Mouse (Mus musculus) heart, adult 18-20 months (tissue): ENCODE data around the gene Spry2. TPM values are rescaled to one million over a fixed set of nuclear protein-coding genes. Genes with fewer than 3 reads are reported as not detected.

Source experiments
- DNase-seq, 2 experiments: peaks; one replicate each; pipeline ENCODE4 v3.0.0; 2021 to 2022; ENCODE audit warnings: mixed read lengths in 1 of 2
- total RNA-seq, 2 experiments: library from RNA; stranded (reverse); gene quantifications; 2 replicates each; pipeline ENCODE4 v1.2.3; 2021

The Spry2 gene
- total RNA-seq, 2 experiments from 2014 or later = 17.5 to 21.0 TPM

- DNase-seq = peak; percentile 17 to 68
Observed at GRCm38 (mm10) chr14:105892941-105893622, 3.5 kb downstream of the Spry2 start.

GRCm38 (mm10) chr14:105890516-105891231 is 5.9 kb downstream of the Spry2 start:
- peak; percentile 34 to 36 for DNase-seq

DNA sequence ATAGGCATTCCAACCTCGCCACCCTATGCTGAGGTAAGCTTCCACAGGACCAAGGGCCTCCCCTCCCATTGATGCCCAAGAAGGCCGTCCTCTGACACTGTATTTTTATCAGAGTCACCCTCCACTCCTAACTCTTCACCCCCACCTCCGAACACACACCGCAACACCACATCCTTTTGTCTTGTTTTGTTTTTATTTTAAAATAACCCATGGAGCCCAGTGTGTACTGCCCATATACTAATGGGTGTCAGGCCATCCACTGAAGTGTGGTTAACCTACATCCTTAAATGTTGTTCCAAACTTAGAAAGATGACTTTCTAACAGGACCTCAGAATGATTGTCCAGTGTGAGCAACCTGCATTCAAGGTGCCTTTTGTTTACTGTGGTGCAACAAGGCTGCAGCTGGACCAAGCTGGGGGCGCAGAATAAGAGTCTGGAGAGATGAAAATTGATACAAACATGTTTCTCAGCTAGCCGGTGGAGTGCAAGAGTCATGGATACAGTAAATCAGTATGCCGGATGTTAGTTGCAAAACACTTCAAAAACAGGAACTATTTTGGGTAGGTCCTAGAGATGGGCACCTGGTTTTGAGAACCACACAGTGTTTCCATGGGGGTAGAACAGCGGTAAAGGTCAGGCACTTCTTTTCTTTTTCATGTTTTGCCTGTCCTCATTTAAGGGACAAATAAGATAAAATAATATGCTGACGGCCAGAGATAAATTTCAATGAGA is 9.8 kb downstream of the Spry2 start:
- no peak for DNase-seq

DNA sequence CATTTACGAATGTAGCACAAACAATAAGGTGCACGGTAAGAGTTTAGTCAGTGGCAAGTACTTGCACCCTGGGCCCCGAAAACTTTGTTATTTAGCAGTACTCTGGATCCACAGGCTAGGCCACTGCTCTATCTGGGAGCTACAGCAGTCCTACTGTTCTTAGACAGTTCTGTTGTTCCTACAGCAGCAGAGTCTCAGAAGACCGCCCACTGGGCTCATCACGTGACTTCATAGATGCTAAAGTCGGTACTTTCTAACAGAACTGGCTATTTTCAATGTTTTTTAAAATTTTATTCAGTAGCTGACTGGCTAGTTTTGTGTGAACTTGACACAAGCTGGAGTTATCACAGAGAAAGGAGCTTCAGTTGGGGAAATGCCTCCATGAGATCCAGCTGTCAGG is 11.4 kb downstream of the Spry2 start:
- DNase-seq = no peak

DNA sequence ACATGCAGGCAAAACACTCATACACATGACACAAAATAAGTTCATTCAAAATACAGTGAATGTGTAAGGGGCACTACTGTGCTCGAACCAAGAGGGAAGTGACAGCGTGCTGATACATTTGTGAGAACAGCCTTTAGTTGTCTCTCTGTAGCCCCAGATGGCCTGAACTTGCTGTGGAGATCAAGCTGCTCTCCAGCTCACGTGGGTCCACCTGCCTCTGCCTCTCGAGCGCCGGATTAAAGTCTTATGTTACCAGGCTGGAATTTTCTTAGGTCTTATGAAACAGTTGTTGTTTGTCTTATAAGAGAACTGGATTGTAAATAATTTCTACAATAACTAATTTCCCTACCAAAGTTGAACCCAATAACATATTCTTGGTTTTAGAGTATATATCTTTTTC is 13.4 kb downstream of the Spry2 start:
- no peak for DNase-seq

DNA sequence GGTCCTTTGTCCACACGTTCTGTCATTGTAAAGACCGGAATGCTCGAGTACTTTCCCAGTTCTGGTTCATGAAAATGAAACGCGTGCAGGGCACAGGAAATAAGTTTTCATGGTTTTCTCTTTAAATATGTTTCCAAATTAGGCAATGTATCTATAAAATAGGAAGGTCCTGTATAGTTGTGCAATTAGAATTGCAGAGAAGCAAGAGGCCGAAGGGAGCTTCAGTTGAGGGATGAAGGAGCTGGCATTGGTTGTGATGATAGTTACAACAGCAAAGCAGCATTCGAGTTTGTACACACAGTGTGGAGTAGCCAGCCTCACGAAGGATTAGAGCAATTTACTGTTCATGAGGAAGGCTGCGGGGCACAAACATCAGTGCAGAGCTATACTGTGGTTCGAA is 18.3 kb downstream of the Spry2 start:
- no peak for DNase-seq

DNA sequence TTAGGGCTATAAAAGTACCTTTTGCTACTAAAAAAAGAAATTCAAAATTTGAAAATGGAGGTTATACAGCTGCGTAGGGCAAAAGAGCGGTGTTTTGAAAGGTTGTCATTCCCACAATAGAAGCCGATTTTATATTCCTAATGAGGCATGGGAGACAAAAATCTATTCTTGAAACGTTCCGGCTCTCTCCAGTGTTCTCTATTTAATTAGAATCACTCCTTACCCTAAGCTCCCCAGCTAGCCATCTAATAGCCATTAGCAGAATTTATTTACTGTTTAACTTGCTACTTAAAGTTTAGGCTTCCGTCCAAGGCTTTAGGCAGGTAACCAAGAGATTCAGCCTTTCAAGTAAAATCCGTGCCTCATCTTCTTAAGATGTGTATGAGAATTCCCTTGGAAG is 20.2 kb downstream of the Spry2 start:
- no peak for DNase-seq

DNA sequence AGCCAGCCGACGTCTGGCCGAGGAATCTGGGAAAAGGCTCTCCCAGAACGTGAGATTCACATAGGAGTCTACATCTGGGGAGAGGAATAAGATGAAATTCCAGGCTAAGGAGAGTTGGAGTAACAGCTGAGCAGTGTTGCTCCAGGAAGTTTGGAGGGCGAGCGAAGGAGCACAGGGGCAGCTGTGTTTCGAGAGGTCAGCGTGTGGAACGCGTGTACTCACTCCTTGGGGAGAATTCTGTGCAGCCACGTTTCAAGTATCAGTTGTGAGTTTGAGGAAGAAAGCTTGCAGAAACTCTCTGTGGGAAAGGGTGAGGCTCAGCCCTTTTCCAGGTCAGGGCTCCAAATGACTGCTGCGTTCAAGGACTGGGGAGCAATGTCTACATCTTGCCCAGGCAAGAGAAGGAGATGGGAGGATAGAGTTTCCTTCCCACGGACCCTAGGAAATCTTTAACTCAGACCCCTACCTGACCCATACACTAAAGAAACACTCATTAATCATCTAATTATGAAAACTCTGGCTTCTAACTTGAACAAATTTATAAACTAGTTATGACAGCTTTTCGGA is 26.2 kb downstream of the Spry2 start:
- peak; percentile 35 to 50 for DNase-seq

- no peak for DNase-seq
Observed at GRCm38 (mm10) chr14:105865381-105865938, 31.2 kb downstream of the Spry2 start.

GRCm38 (mm10) chr14:105862199-105862598 is 34.4 kb downstream of the Spry2 start:
- no peak for DNase-seq

DNA sequence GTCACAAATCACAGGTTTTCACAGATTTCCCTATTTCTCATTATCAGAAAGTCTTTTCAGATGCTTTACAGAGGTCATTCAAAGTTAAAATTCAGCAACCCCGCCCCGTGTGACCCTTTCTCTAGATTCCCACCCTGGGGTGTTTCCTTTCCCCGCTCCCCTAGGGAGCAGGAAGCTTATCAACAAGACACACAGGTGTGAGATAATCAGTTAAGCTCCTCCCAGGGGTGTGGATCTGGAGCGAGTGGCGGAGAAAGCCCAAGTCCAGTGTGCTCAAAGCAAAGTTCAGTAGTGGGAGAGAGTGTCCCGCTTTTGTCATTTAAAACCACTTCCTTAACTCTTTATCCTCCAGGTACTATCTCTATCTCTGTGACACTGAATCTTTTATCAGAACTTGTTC is 35.7 kb downstream of the Spry2 start:
- no peak for DNase-seq

- DNase-seq = no peak
Observed at GRCm38 (mm10) chr14:105860276-105860675, 36.3 kb downstream of the Spry2 start.

DNA sequence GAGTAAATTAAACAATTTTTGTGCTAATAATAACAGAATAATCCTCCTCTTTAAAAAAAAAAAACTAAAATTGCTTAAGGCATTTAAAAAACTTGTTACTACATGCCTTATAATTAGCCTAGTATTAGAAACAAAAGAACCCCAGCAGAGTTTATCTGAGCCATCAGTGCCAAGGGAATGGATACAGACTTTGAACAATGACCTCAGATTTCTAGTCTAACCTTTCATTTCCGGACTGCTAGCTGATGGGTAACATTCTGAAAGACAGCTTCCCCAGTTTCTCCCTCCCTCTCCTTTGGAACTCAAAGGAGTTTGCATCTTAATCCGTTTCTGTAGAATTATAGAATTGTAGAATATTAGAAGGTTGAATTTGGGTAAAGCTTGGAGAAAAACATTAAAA is 36.7 kb downstream of the Spry2 start:
- no peak for DNase-seq

GRCm38 (mm10) chr14:105859368-105859767 is 37.3 kb downstream of the Spry2 start:
- DNase-seq = no peak

GRCm38 (mm10) chr14:105858935-105859334 is 37.7 kb downstream of the Spry2 start:
- no peak for DNase-seq

DNA sequence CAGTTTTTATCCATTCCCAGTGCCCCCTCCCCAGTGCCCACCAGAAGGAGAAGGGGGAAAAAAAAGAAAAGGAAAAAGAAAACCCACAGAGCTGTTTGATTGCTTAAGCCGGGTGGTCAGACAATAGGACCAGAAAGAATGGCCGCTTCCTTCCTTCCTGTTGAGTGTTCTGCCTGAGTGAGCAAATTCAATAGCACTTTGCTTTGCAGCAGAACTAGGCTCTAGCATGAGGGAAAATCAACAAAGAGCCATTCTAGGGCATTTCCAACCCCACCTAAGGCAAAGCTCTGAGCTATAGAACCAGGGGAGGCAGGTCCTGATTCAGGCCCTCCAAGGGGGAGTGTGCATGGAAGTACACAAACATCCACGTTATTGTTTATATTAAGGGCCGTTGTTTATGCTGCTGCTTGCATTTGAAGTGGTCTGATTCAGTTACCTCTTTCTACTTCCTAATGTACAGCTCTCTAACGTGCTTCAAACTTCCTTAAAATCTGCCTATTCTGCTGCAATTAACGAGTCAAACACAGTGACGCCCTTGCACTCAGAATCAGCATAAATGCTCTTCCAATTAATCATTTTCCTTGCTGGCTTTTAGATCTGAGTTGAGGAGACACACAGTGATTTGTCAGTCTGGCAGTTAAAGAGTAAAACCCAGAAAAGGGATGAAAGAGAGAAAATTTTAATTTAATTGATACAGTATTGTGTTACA is 45.1 kb downstream of the Spry2 start:
- no peak for DNase-seq

Other genes with a start within 250 kb of the Spry2 start
- not detected for gene Trim52, start 209.4 kb upstream of the Spry2 start, total RNA-seq